Mouse (Mus musculus) embryonic facial prominence, embryonic 11.5 days (tissue): ENCODE data around the gene Foxf1. TPM values are rescaled to one million over a fixed set of nuclear protein-coding genes. Genes with fewer than 3 reads are reported as not detected.

Source experiments
- ATAC-seq: fragments of 200-750 bp; cut with Nextera tagmentation; replicated peaks from 2 replicates; pipeline ENCODE4 v1.8.0; 2017; ENCODE audit warnings: low read depth; ENCODE audit not compliant: insufficient number of reproducible peaks, low FRiP score, low TSS enrichment
- DNase-seq: peaks from one replicate; pipeline ENCODE4 v3.0.0-alpha.2; 2015; ENCODE audit warnings: low spot score
- H3K27ac ChIP-seq: fragments of 300-500 bp; sonication (generic); replicated peaks from 2 replicates; pipeline ENCODE4 v1.5.1; 2014; ENCODE audit warnings: mild to moderate bottlenecking, low read depth, low read length, control low read depth
- H3K27me3 ChIP-seq: fragments of 300-500 bp; sonication (generic); 2 replicates; pipeline ENCODE4 v1.6.1; 2014; ENCODE audit warnings: mild to moderate bottlenecking, low read length, moderate library complexity, mixed read lengths; ENCODE audit not compliant: control insufficient read depth, insufficient read depth
- H3K36me3 ChIP-seq: fragments of 300-500 bp; sonication (generic); replicated peaks from 2 replicates; pipeline ENCODE4 v1.6.1; 2014; ENCODE audit warnings: low read depth, mild to moderate bottlenecking, low read length, moderate library complexity, mixed read lengths; ENCODE audit not compliant: control insufficient read depth, insufficient read depth
- H3K4me1 ChIP-seq: fragments of 300-500 bp; sonication (generic); 2 replicates; pipeline ENCODE4 v1.6.1; 2014; ENCODE audit warnings: low read length, mixed read lengths; ENCODE audit not compliant: control insufficient read depth, insufficient read depth
- H3K4me2 ChIP-seq: fragments of 300-500 bp; sonication (generic); 2 replicates; pipeline ENCODE4 v1.6.1; 2014; ENCODE audit warnings: low read depth, mild to moderate bottlenecking, control low read depth, low read length, moderate library complexity
- H3K4me3 ChIP-seq: fragments of 300-500 bp; sonication (generic); 2 replicates; pipeline ENCODE4 v1.5.1; 2014; ENCODE audit warnings: low read depth, low read length, control low read depth
- H3K9ac ChIP-seq: fragments of 300-500 bp; sonication (generic); replicated peaks from 2 replicates; pipeline ENCODE4 v1.6.1; 2014; ENCODE audit warnings: mild to moderate bottlenecking, control low read depth, low read length
- H3K9me3 ChIP-seq: fragments of 300-500 bp; sonication (generic); replicated peaks from 2 replicates; pipeline ENCODE4 v1.6.1; 2016; ENCODE audit warnings: mild to moderate bottlenecking, low read length, inconsistent platforms, mixed read lengths; ENCODE audit not compliant: control insufficient read depth
- WGBS: fragments of 180-500 bp; shearing (Covaris S2); extraction: QIAGEN DNeasy Blood & Tissue Kit; methylation state at CpG from one replicate; pipeline ENCODE4 v1.1.7; 2014; 5-methylcytosine and 5-hydroxymethylcytosine counted together
- polyA plus RNA-seq: library from polyadenylated mRNA; unstranded; fragments of >200 nt; fragmentation: Nextera tagmentation; extraction: Ambion mirVana; gene quantifications from 2 replicates; pipeline ENCODE4 v1.2.1, GENCODE M21; 2014

Foxf1 gene
- polyA plus RNA-seq, 1 experiment from 2014 or later: 19.6 TPM

GRCm38 (mm10) chr8:121124547-121125239, 40.5 kb downstream of the Foxf1 start:
- Histone ChIP-seq H3K9ac (0 out of 2 replicates have a peak overlapping the region, but pooled peaks have one; percentile 6), H3K9me3 (no peaks in the 10 kb centered on the region), H3K4me3 (peak overlapping the region; percentile 25; the same call in 1 of the 2 replicates), H3K36me3 (no peaks in the 10 kb centered on the region), H3K4me2 (peak overlapping the region; percentile 47), H3K4me1 (peaks cover 15% of the 10 kb centered on the region), H3K27ac (0 out of 2 replicates have a peak overlapping the region, but pooled peaks have one; percentile 4), H3K27me3 (peaks cover 80% of the 10 kb centered on the region)
- 2% methylated on average over 17 of the region's 17 CpGs for WGBS
- ATAC-seq (0 out of 2 replicates have a peak, but pooled peaks have one; percentile 4), DNase-seq (peak; percentile 24)

GRCm38 (mm10) chr8:121125311-121125876, 41.2 kb downstream of the Foxf1 start:
- WGBS: 1% methylated on average over 35 of the region's 36 CpGs
- H3K36me3 ChIP-seq: no peaks in the 10 kb centered on the region
- H3K9me3 ChIP-seq: no peaks in the 10 kb centered on the region
- peak; percentile 93 for DNase-seq
- peaks cover 84% of the 10 kb centered on the region for H3K27me3 ChIP-seq
- peak overlapping the region; percentile 25 for H3K4me3 ChIP-seq
- H3K4me1 ChIP-seq: peaks cover 15% of the 10 kb centered on the region
- H3K9ac ChIP-seq: no peak overlapping the region
- H3K27ac ChIP-seq: 0 out of 2 replicates have a peak overlapping the region, but pooled peaks have one; percentile 28
- peak overlapping the region; percentile 47 for H3K4me2 ChIP-seq
- peak; percentile 76; the same call in 1 of the 2 replicates for ATAC-seq

- Histone ChIP-seq H3K36me3 (no peaks in the 10 kb centered on the region), H3K27ac (0 out of 2 replicates have a peak overlapping the region, but pooled peaks have one; percentile 13), H3K9me3 (no peaks in the 10 kb centered on the region), H3K27me3 (peaks cover 79% of the 10 kb centered on the region), H3K4me3 (peak overlapping the region; percentile 25), H3K9ac (peak overlapping the region; percentile 18; the same call in 1 of the 2 replicates), H3K4me2 (peak overlapping the region; percentile 47), H3K4me1 (peaks cover 15% of the 10 kb centered on the region)
- ATAC-seq (no peak), DNase-seq (no peak)
- 4% methylated on average over 6 of the region's 6 CpGs for WGBS
Observed at GRCm38 (mm10) chr8:121126191-121126590, 42.0 kb downstream of the Foxf1 start.

- Histone ChIP-seq H3K27ac (0 out of 2 replicates have a peak overlapping the region, but pooled peaks have one; percentile 13), H3K9ac (peak overlapping the region; percentile 18; the same call in 1 of the 2 replicates), H3K4me2 (peak overlapping the region; percentile 21; the same call in 1 of the 2 replicates), H3K36me3 (no peaks in the 10 kb centered on the region), H3K27me3 (peaks cover 75% of the 10 kb centered on the region), H3K4me1 (peaks cover 15% of the 10 kb centered on the region), H3K4me3 (no peak overlapping the region), H3K9me3 (no peaks in the 10 kb centered on the region)
- DNase-seq (peak; percentile 8), ATAC-seq (no peak)
- WGBS: 2% methylated on average over 6 of the region's 6 CpGs
Observed at GRCm38 (mm10) chr8:121126694-121127093, 42.5 kb downstream of the Foxf1 start.

DNA sequence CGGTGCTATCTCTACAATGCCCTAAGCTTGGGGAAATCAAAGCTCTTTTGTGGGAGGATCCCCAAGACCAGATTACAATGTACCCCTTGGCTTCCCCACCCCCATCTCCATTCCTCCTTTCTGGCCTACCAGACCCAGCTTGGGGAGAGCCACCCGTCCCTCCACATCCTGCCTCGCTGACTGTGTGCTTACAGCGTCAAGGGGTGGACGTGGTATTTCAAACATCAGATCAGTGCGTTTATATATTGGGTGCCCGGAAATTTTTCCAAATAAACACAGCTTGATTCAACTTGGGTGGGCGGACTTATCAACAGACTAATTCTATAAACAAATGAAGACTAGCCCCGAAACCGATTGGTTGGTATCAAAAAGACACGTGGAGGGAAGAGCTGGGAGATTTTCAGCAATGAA, 43.1 kb downstream of the Foxf1 start:
- H3K4me3 ChIP-seq: no peak overlapping the region; the same call in 1 of the 2 replicates
- H3K27ac ChIP-seq: 0 out of 2 replicates have a peak overlapping the region, but pooled peaks have one; percentile 44

GRCm38 (mm10) chr8:121127756-121128375, 43.7 kb downstream of the Foxf1 start, which contains the start of gene Foxl1:
Gene Foxl1, plus strand, starts transcription at chr8:121127940.
- Histone ChIP-seq H3K9ac (peak within 1 kb of the TSS; percentile 59), H3K4me3 (peak within 1 kb of the TSS; percentile 32), H3K4me2 (peak within 1 kb of the TSS; percentile 51), H3K9me3 (no peaks in the 10 kb centered on the region), H3K27me3 (peaks cover 63% of the 10 kb centered on the region), H3K4me1 (peaks cover 15% of the 10 kb centered on the region), H3K36me3 (no peaks in the 10 kb centered on the region), H3K27ac (peak within 1 kb of the TSS; percentile 44)
- DNase-seq: peak; percentile 40
- ATAC-seq: no peak
- WGBS: under 1% methylated on average over 43 of the region's 43 CpGs

More for the DNA sequence above, 43.1 kb downstream of the Foxf1 start:
- ATAC-seq (no peak), DNase-seq (peak; percentile 62)
- Histone ChIP-seq H3K36me3 (no peaks in the 10 kb centered on the region), H3K4me1 (peaks cover 15% of the 10 kb centered on the region), H3K4me2 (no peak overlapping the region), H3K27me3 (peaks cover 69% of the 10 kb centered on the region), H3K9me3 (no peaks in the 10 kb centered on the region), H3K9ac (no peak overlapping the region)
- 2% methylated on average over 11 of the region's 11 CpGs for WGBS

- no peak for ATAC-seq
- no peaks in the 10 kb centered on the region for H3K9me3 ChIP-seq
- peaks cover 55% of the 10 kb centered on the region for H3K27me3 ChIP-seq
- peaks cover 15% of the 10 kb centered on the region for H3K4me1 ChIP-seq
- peak overlapping the region; percentile 32 for H3K4me3 ChIP-seq
- peak; percentile 35 for DNase-seq
- H3K27ac ChIP-seq: 0 out of 2 replicates have a peak overlapping the region, but pooled peaks have one; percentile 35
- peak overlapping the region; percentile 59 for H3K9ac ChIP-seq
- WGBS: 2% methylated on average over 55 of the region's 55 CpGs
- no peaks in the 10 kb centered on the region for H3K36me3 ChIP-seq
- peak overlapping the region; percentile 51 for H3K4me2 ChIP-seq
Observed at GRCm38 (mm10) chr8:121128531-121129264, 44.5 kb downstream of the Foxf1 start.
